Mouse (Mus musculus) olfactory bulb, adult 2 months (tissue): ENCODE measurements around the gene Zmynd15.

Source experiments
- CTCF ChIP-seq: fragments of 200-500 bp; IDR thresholded peaks from 2 replicates; pipeline ENCODE4 v1.5.1; 2012; ENCODE audit warnings: low read depth, mild to moderate bottlenecking, low read length, moderate library complexity; ENCODE audit not compliant: insufficient read depth
- POLR2A ChIP-seq: fragments of 200-500 bp; IDR thresholded peaks from 2 replicates; pipeline ENCODE4 v1.6.1; 2012; ENCODE audit warnings: mild to moderate bottlenecking, low read depth, low read length, moderate library complexity; ENCODE audit not compliant: insufficient read depth

GRCm38 (mm10) chr11:70419486-70419885 lies 39.7 kb upstream of the Zmynd15 start:
- TF ChIP-seq POLR2A (no peak), CTCF (no peak)
